Comparison of ENCODE assay signal across 8 mouse cellular contexts in the genomic region with DNA sequence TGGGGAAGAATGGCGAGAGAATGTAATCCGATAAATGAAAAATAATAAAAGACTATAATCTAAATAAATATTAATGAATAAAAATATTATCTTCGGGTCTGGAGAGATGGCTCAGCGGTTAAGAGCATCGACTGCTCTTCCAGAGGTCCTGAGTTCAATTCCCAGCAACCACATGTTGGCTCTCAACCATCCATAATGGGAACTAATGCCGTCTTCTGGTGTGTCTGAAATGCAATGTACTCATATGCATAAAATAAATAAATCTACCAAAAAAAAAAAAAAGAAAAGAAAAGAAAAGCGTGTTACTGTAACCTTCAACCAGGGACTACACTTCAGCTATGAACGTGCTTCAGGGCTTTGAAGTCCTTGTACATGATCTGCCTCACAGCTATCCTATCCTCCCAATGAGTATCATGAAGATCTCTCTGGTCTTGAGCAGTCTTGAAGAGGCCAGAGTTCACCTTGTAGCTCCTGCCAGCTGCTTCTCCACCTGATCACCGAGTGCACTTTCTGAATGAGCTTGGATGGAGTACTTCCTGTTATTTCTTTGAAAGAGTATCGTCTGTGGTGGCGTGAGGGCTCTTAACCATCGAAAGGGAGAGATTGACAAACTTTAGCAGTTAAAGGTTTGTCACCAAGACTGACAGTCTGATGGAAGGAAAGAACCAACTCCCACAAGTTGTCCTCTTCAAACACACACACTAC. TPM values are rescaled to one million over a fixed set of nuclear protein-coding genes. Genes with fewer than 3 reads are reported as not detected.
DNase-seq lines count a peak whose midpoint lies in the region; ATAC-seq and TF ChIP-seq lines count a peak whose summit lies in the region.

A gene (minus strand): TSS at position 118 of the 705 bp plus-strand sequence.

- peak within 1 kb of the TSS; percentile 85 for H3K4me3 ChIP-seq in forebrain, embryonic 13.5 days
- peak within 1 kb of the TSS; percentile 76 for H3K4me3 ChIP-seq in hindbrain, embryonic 12.5 days
- peak within 1 kb of the TSS; percentile 86 to 98 for H3K4me3 ChIP-seq in liver, embryonic 14.5 days (ENCODE audit: insufficient read depth in 1 of 2, low read depth in 2 of 2, low read length in 2 of 2)
- peak within 1 kb of the TSS; percentile 56 for H3K4me3 ChIP-seq in neural tube, embryonic 12.5 days

- peaks cover 6% of the 10 kb centered on the region; the same call in 1 of the 2 replicates for H3K27me3 ChIP-seq in forebrain, embryonic 13.5 days
- H3K27me3 ChIP-seq in hindbrain, embryonic 12.5 days: no peaks in the 10 kb centered on the region
- H3K27me3 ChIP-seq in liver, embryonic 14.5 days (ENCODE audit: control insufficient read depth, insufficient read depth, low read length): no peaks in the 10 kb centered on the region; the same call in 1 of the 2 replicates
- H3K27me3 ChIP-seq in neural tube, embryonic 12.5 days (replicated peaks): no peaks in the 10 kb centered on the region

- 57% methylated on average over 12 of the region's 12 CpGs for WGBS in forebrain, embryonic 13.5 days
- WGBS in hindbrain, embryonic 12.5 days: 55% methylated on average over 12 of the region's 12 CpGs
- WGBS in liver, embryonic 14.5 days (ENCODE audit: insufficient replicate concordance): 35% methylated on average over 12 of the region's 12 CpGs
- WGBS in neural tube, embryonic 12.5 days: 56% methylated on average over 12 of the region's 12 CpGs

- DNase-seq in embryo, embryonic 10.5 days (ENCODE audit: low spot score): peak; percentile 8
- DNase-seq in embryo, embryonic 10 days (ENCODE audit: low spot score): no peak
- DNase-seq in T-cell, adult 2 months (ENCODE audit: low spot score): peak; percentile 10
- no peak for DNase-seq in liver, embryonic 14.5 days (ENCODE audit: low read depth in 3 of 3, low spot score in 3 of 3)
- no peak for DNase-seq in yolk sac, embryonic 10.5 days (ENCODE audit: low spot score)

- peaks cover 9% of the 10 kb centered on the region for H3K4me1 ChIP-seq in forebrain, embryonic 13.5 days
- peaks cover 8% of the 10 kb centered on the region for H3K4me1 ChIP-seq in hindbrain, embryonic 12.5 days
- H3K4me1 ChIP-seq in liver, embryonic 14.5 days (replicated peaks; ENCODE audit: control insufficient read depth in 2 of 2, insufficient read depth in 2 of 2, low read length in 1 of 2): peaks cover 10 to 11% of the 10 kb centered on the region in 2 experiments
- H3K4me1 ChIP-seq in neural tube, embryonic 12.5 days: peaks cover 6% of the 10 kb centered on the region; the same call in 1 of the 2 replicates

- TF ChIP-seq CTCF in liver, embryonic 14.5 days (IDR thresholded peaks at IDR 0.05; ENCODE audit: low read depth): no peak

- no peaks in the 10 kb centered on the region for H3K9me3 ChIP-seq in forebrain, embryonic 13.5 days (replicated peaks)
- no peaks in the 10 kb centered on the region for H3K9me3 ChIP-seq in hindbrain, embryonic 12.5 days (replicated peaks)
- H3K9me3 ChIP-seq in liver, embryonic 14.5 days (ENCODE audit: control insufficient read depth, low read length): no peaks in the 10 kb centered on the region
- H3K9me3 ChIP-seq in neural tube, embryonic 12.5 days: no peaks in the 10 kb centered on the region

- TF ChIP-seq EP300 in liver, embryonic 14.5 days (IDR thresholded peaks at IDR 0.05; ENCODE audit: low read depth): no peak

- peak; percentile 28 for ATAC-seq in forebrain, embryonic 13.5 days
- ATAC-seq in hindbrain, embryonic 12.5 days (ENCODE audit: low FRiP score): peak; percentile 61
- ATAC-seq in liver, embryonic 14.5 days (ENCODE audit: insufficient read depth): peak; percentile 5; the same call in 1 of the 2 replicates
- peak; percentile 51 for ATAC-seq in neural tube, embryonic 12.5 days (ENCODE audit: low FRiP score, low read depth)

- H3K9ac ChIP-seq in forebrain, embryonic 13.5 days: peak within 1 kb of the TSS; percentile 85
- H3K9ac ChIP-seq in hindbrain, embryonic 12.5 days: peak within 1 kb of the TSS; percentile 86
- peak within 1 kb of the TSS; percentile 97 for H3K9ac ChIP-seq in liver, embryonic 14.5 days (replicated peaks)
- peak within 1 kb of the TSS; percentile 71 for H3K9ac ChIP-seq in neural tube, embryonic 12.5 days

- H3K27ac ChIP-seq in forebrain, embryonic 13.5 days: peak within 1 kb of the TSS; percentile 93
- peak within 1 kb of the TSS; percentile 92 for H3K27ac ChIP-seq in hindbrain, embryonic 12.5 days
- H3K27ac ChIP-seq in liver, embryonic 14.5 days: peak within 1 kb of the TSS; percentile 78
- H3K27ac ChIP-seq in neural tube, embryonic 12.5 days: peak within 1 kb of the TSS; percentile 79

- H3K36me3 ChIP-seq in forebrain, embryonic 13.5 days (ENCODE audit: poor library complexity, severe bottlenecking): peaks cover 7% of the 10 kb centered on the region
- H3K36me3 ChIP-seq in hindbrain, embryonic 12.5 days: peaks cover 7% of the 10 kb centered on the region
- peaks cover 7% of the 10 kb centered on the region for H3K36me3 ChIP-seq in liver, embryonic 14.5 days (replicated peaks; ENCODE audit: control insufficient read depth, insufficient read depth, low read depth)
- H3K36me3 ChIP-seq in neural tube, embryonic 12.5 days: peaks cover 6% of the 10 kb centered on the region

- H3K4me2 ChIP-seq in forebrain, embryonic 13.5 days: peak within 1 kb of the TSS; percentile 77
- H3K4me2 ChIP-seq in hindbrain, embryonic 12.5 days (replicated peaks): peak within 1 kb of the TSS; percentile 77
- peak within 1 kb of the TSS; percentile 89 for H3K4me2 ChIP-seq in liver, embryonic 14.5 days (ENCODE audit: low read depth)
- H3K4me2 ChIP-seq in neural tube, embryonic 12.5 days (replicated peaks): peak within 1 kb of the TSS; percentile 77

RNA-seq across cellular contexts. Expression of the gene that starts here (rescaled TPM):
- polyA plus RNA-seq in forebrain, embryonic 13.5 days (2015; fragmentation: Nextera tagmentation; extraction: Ambion mirVana): 495 and 500 TPM in 2 replicates
- 403 and 430 TPM in 2 replicates for polyA plus RNA-seq in hindbrain, embryonic 12.5 days (2016; fragmentation: Nextera tagmentation; extraction: Ambion mirVana)
- polyA plus RNA-seq in liver, embryonic 14.5 days (2012; rRNA removed): 14.9 and 35.0 TPM in 2 replicates
- polyA plus RNA-seq in liver, embryonic 14.5 days (2014; fragmentation: Nextera tagmentation; extraction: Ambion mirVana): 144 and 152 TPM in 2 replicates
- polyA plus RNA-seq in neural tube, embryonic 12.5 days (2016; fragmentation: Nextera tagmentation; extraction: Ambion mirVana): 386 and 410 TPM in 2 replicates

Comparison
In these comparisons a context has a peak if more than half of its experiments do, and no peak if none do; other contexts are left out.
1. DNase-seq: peak in embryo, embryonic 10.5 days (single experiment) and T-cell, adult 2 months (single experiment); none in embryo, embryonic 10 days (single experiment), liver, embryonic 14.5 days (0 of 3) and yolk sac, embryonic 10.5 days (single experiment).
2. ATAC-seq: peak in every context shown above with its lines; median percentile 61 in hindbrain, embryonic 12.5 days; 51 in neural tube, embryonic 12.5 days; 28 in forebrain, embryonic 13.5 days; 5 in liver, embryonic 14.5 days.
3. Peak in every context shown above with its lines, with median percentiles within 50 percentile points of each other: H3K27ac ChIP-seq, H3K4me2 ChIP-seq, H3K4me3 ChIP-seq and H3K9ac ChIP-seq.